Mouse (Mus musculus) Patski (cell line): ENCODE measurements around the gene Ranbp3. TPM values are rescaled to one million over a fixed set of nuclear protein-coding genes. Genes with fewer than 3 reads are reported as not detected.

Source experiments
- ATAC-seq: fragments of 100-300 bp; one replicate; pipeline ENCODE4 v1.8.0; 2021
- CTCF ChIA-PET: fragments of 350-600 bp; sonication (Branson Sonifier 250); formaldehyde crosslinking; loops from one replicate; lab custom pipeline; 2022; ENCODE audit warnings: inconsistent platforms; lab: Charles Lee
- POLR2A ChIA-PET: fragments of 350-600 bp; sonication (Branson Sonifier 250); formaldehyde crosslinking; loops from one replicate; lab custom pipeline; 2022; ENCODE audit warnings: antibody characterized with exemption, inconsistent platforms; lab: Charles Lee
- DNase-seq: peaks from one replicate; pipeline ENCODE4 v3.0.0-alpha.2; 2011; ENCODE audit warnings: low read depth, low spot score
- H3K27me3 ChIP-seq: fragments of 371-371 bp; one replicate; pipeline ENCODE4 v1.5.1; 2021
- CTCF ChIP-seq: fragments of 100-300 bp; IDR thresholded peaks from one replicate; pipeline ENCODE4 v1.5.1; 2021
- in situ Hi-C: fragments of 300-500 bp; cut with MboI; formaldehyde crosslinking; loops from 3 replicates; pipeline ENCODE4 v1.11.1; 2018; ENCODE audit warnings: low pct_unique_long_range_greater_than_20kb, mixed read lengths
- polyA plus RNA-seq: library from polyadenylated mRNA; unstranded; gene quantifications from one replicate; pipeline ENCODE4 v1.2.3, GENCODE M21; 2021

Gene Ranbp3
- polyA plus RNA-seq, 1 experiment from 2014 or later, result 85.8 TPM

GRCm38 (mm10) chr17:56738221-56738620 is 65.1 kb downstream of the Ranbp3 start:
- ChIA-PET POLR2A (no interaction called here), CTCF (interaction anchor here (0.9 to 1.2 kb wide), 2 partner anchors 23 to 34 kb away, joined by 3 read pairs; no protein-coding TSS in a partner anchor)
- H3K27me3 ChIP-seq, result peaks cover 33% of the 10 kb centered on the region
- TF ChIP-seq CTCF, result no peak
- no peak for ATAC-seq
- no peak for DNase-seq
- in situ Hi-C loops, result no loop called here

- in situ Hi-C loops, result no loop called here
- DNase-seq, result no peak
- ChIA-PET POLR2A (no interaction called here), CTCF (no interaction called here)
- ATAC-seq, result no peak
- TF ChIP-seq CTCF, result no peak
- H3K27me3 ChIP-seq, result peaks cover 16% of the 10 kb centered on the region
These were observed 67.2 kb downstream of the Ranbp3 start for GRCm38 (mm10) chr17:56740118-56740787.

- DNase-seq (no peak), ATAC-seq (no peak)
- in situ Hi-C loops, result no loop called here
- peaks cover 14% of the 10 kb centered on the region for H3K27me3 ChIP-seq
- ChIA-PET POLR2A (no interaction called here), CTCF (no interaction called here)
- TF ChIP-seq CTCF, result no peak
These were observed 67.7 kb downstream of the Ranbp3 start for GRCm38 (mm10) chr17:56740788-56741160.

- peaks cover 9% of the 10 kb centered on the region for H3K27me3 ChIP-seq
- TF ChIP-seq CTCF, result no peak
- in situ Hi-C loops, result no loop called here
- no peak for ATAC-seq
- CTCF ChIA-PET, result interaction anchor here (1.1 kb wide), 1 partner anchor 9 kb away, joined by 3 read pairs; no protein-coding TSS in a partner anchor
- DNase-seq, result no peak
- POLR2A ChIA-PET, result no interaction called here
These were observed 71.1 kb downstream of the Ranbp3 start for GRCm38 (mm10) chr17:56744173-56744572.

GRCm38 (mm10) chr17:56751404-56752072 is 78.4 kb downstream of the Ranbp3 start:
- H3K27me3 ChIP-seq, result peaks cover 12% of the 10 kb centered on the region
- ATAC-seq (no peak), DNase-seq (no peak)
- no peak for TF ChIP-seq CTCF
- ChIA-PET CTCF (no interaction called here), POLR2A (interaction anchor here (0.6 kb wide), 1 partner anchor 22 kb away, joined by 3 read pairs; no protein-coding TSS in a partner anchor)
- in situ Hi-C loops, result no loop called here

- POLR2A ChIA-PET, result no interaction called here
- ATAC-seq (no peak), DNase-seq (no peak)
- CTCF ChIA-PET, result no interaction called here
- no peak for TF ChIP-seq CTCF
- in situ Hi-C loops, result no loop called here
- H3K27me3 ChIP-seq, result peaks cover 9% of the 10 kb centered on the region
These were observed 80.4 kb downstream of the Ranbp3 start for GRCm38 (mm10) chr17:56753452-56753851.

- ATAC-seq (no peak), DNase-seq (no peak)
- no peak for TF ChIP-seq CTCF
- ChIA-PET POLR2A (interaction anchor here (0.6 kb wide), 1 partner anchor 49 kb away, joined by 3 read pairs; no protein-coding TSS in a partner anchor), CTCF (no interaction called here)
- peaks cover 7% of the 10 kb centered on the region for H3K27me3 ChIP-seq
- in situ Hi-C loops, result loop anchor here (5.0 kb wide), 1 partner anchor 37 kb away; the partner anchor contains the start of genes Ndufa11 and Vmac
These were observed 81.4 kb downstream of the Ranbp3 start for GRCm38 (mm10) chr17:56754271-56755185.

GRCm38 (mm10) chr17:56756703-56757399 is 83.8 kb downstream of the Ranbp3 start:
- peaks cover 7% of the 10 kb centered on the region for H3K27me3 ChIP-seq
- ChIA-PET CTCF (interaction anchor here (0.7 to 1.0 kb wide), 2 partner anchors 11 to 49 kb away, joined by 3 read pairs; no protein-coding TSS in a partner anchor), POLR2A (no interaction called here)
- TF ChIP-seq CTCF, result no peak
- ATAC-seq, result peak; percentile 37
- in situ Hi-C loops, result loop anchor here (5.0 kb wide), 1 partner anchor 40 kb away; the partner anchor contains the start of genes Ndufa11 and Vmac
- DNase-seq, result no peak

GRCm38 (mm10) chr17:56757416-56758123 is 84.5 kb downstream of the Ranbp3 start, which contains the start of gene Nrtn:
Gene Nrtn, minus strand, starts transcription at chr17:56757530.
- DNase-seq (no peak), ATAC-seq (peak; percentile 82)
- H3K27me3 ChIP-seq, result peaks cover 7% of the 10 kb centered on the region
- TF ChIP-seq CTCF, result no peak
- ChIA-PET POLR2A (no interaction called here), CTCF (interaction anchor here (0.7 kb wide), 1 partner anchor 49 kb away, joined by 3 read pairs; no protein-coding TSS in a partner anchor)
- in situ Hi-C loops, result loop anchor here (5.0 kb wide), 1 partner anchor 40 kb away; the partner anchor contains the start of genes Ndufa11 and Vmac
